Comparison of ENCODE assay signal across 22 mouse cellular contexts in genomic region chr3:133332280-133332679, GRCm38 (mm10). TPM values are rescaled to one million over a fixed set of nuclear protein-coding genes. Genes with fewer than 3 reads are reported as not detected.
A peak's percentile ranks its signal among the peaks of the same experiment; 100 is the strongest.
DNase-seq lines count a peak whose midpoint lies in the region; ATAC-seq and TF ChIP-seq lines count a peak whose summit lies in the region.
"Had no signal": no experiment of that assay in that cellular context is flagged by ENCODE, and none has a peak within 500 bp of the region (broad histone marks: within the 10 kb centered on the region; RNA-seq: fewer than 3 reads in every experiment).

No protein-coding gene starts in this region.

- no peak overlapping the region for H3K9ac ChIP-seq in intestine, postnatal 0 days (ENCODE audit: low read depth, low read length)
- H3K9ac ChIP-seq in kidney, embryonic 14.5 days (ENCODE audit: low read depth, low read length): no peak overlapping the region
- H3K9ac ChIP-seq in intestine, embryonic 15.5 days: no peak overlapping the region
- H3K9ac ChIP-seq: embryonic facial prominence, embryonic 15.5 days had no signal

- no peak overlapping the region for H3K27ac ChIP-seq in intestine, postnatal 0 days (ENCODE audit: low read depth, low read length)
- H3K27ac ChIP-seq in kidney, embryonic 14.5 days (ENCODE audit: low read depth, low read length): no peak overlapping the region
- H3K27ac ChIP-seq in intestine, embryonic 15.5 days: no peak overlapping the region
- H3K27ac ChIP-seq: embryonic facial prominence, embryonic 15.5 days; forebrain, embryonic 10.5 days; macrophage had no signal

- no peak for TF ChIP-seq CTCF in intestine, postnatal 0 days (IDR thresholded peaks at IDR 0.05; ENCODE audit: low read depth)

- 68% methylated on average over 5 of the region's 5 CpGs for WGBS in intestine, postnatal 0 days
- WGBS in kidney, embryonic 14.5 days: 95% methylated on average over 5 of the region's 5 CpGs
- 78% methylated on average over 5 of the region's 5 CpGs for WGBS in intestine, embryonic 15.5 days

- DNase-seq in 416B (ENCODE audit: low read depth): peak; percentile 28
- no peak for DNase-seq in right cerebral cortex, postnatal 14 days
- DNase-seq: adrenal gland, postnatal 25 days; cerebellum, adult 9-11 months; embryo, embryonic 11 days; gastrocnemius, postnatal 36 days; heart, postnatal 36 days; kidney, adult 9 months; kidney, postnatal 4 days; liver; lung, adult 2 months had no signal

- no peaks in the 10 kb centered on the region for H3K27me3 ChIP-seq in intestine, postnatal 0 days (replicated peaks; ENCODE audit: control insufficient read depth, insufficient read depth, low read length)
- no peaks in the 10 kb centered on the region for H3K27me3 ChIP-seq in kidney, embryonic 14.5 days (ENCODE audit: control insufficient read depth, insufficient read depth, low read length)
- H3K27me3 ChIP-seq in intestine, embryonic 15.5 days (replicated peaks): no peaks in the 10 kb centered on the region
- H3K27me3 ChIP-seq: embryonic facial prominence, embryonic 15.5 days had no signal

- no peak overlapping the region for H3K4me2 ChIP-seq in intestine, postnatal 0 days (replicated peaks; ENCODE audit: low read depth)
- H3K4me2 ChIP-seq in kidney, embryonic 14.5 days (replicated peaks; ENCODE audit: low read depth, low read length): no peak overlapping the region
- H3K4me2 ChIP-seq in intestine, embryonic 15.5 days (replicated peaks): no peak overlapping the region
- H3K4me2 ChIP-seq: embryonic facial prominence, embryonic 15.5 days; heart, embryonic 11.5 days had no signal

- H3K4me3 ChIP-seq in intestine, postnatal 0 days (ENCODE audit: low read depth, low read length): no peak overlapping the region
- no peak overlapping the region for H3K4me3 ChIP-seq in kidney, embryonic 14.5 days (ENCODE audit: low read length)
- H3K4me3 ChIP-seq in intestine, embryonic 15.5 days (replicated peaks): no peak overlapping the region
- H3K4me3 ChIP-seq: embryonic facial prominence, embryonic 15.5 days; forebrain, embryonic 10.5 days had no signal

- peak; percentile 95 for ATAC-seq in CD4-positive, CD25-positive, alpha-beta regulatory T cell, adult 4 months
- peak; percentile 53 to 63 for ATAC-seq in hematopoietic stem cell, adult 5-6 weeks (replicated peaks in 1 of 2; ENCODE audit: insufficient read depth in 1 of 2, low FRiP score in 2 of 2, low TSS enrichment in 1 of 2, low read depth in 1 of 2, poor library complexity in 2 of 2, severe bottlenecking in 2 of 2)
- peak; percentile 71 for ATAC-seq in neutrophil, adult 5-6 weeks (ENCODE audit: extremely low read depth, insufficient number of reproducible peaks, low FRiP score, poor library complexity, severe bottlenecking)
- no peak for ATAC-seq in intestine, postnatal 0 days
- ATAC-seq in kidney, embryonic 14.5 days (ENCODE audit: low FRiP score, low TSS enrichment): no peak
- ATAC-seq in intestine, embryonic 15.5 days: no peak
- ATAC-seq: hindbrain, embryonic 16.5 days had no signal

- H3K36me3 ChIP-seq in intestine, postnatal 0 days (ENCODE audit: control insufficient read depth, insufficient read depth): peaks cover 18% of the 10 kb centered on the region; the same call in 1 of the 2 replicates
- no peaks in the 10 kb centered on the region for H3K36me3 ChIP-seq in kidney, embryonic 14.5 days (ENCODE audit: control insufficient read depth, insufficient read depth, low read length)
- no peaks in the 10 kb centered on the region for H3K36me3 ChIP-seq in intestine, embryonic 15.5 days

- no peaks in the 10 kb centered on the region for H3K4me1 ChIP-seq in intestine, postnatal 0 days (replicated peaks; ENCODE audit: control insufficient read depth, insufficient read depth, low read length)
- no peaks in the 10 kb centered on the region for H3K4me1 ChIP-seq in kidney, embryonic 14.5 days (ENCODE audit: control insufficient read depth, insufficient read depth, low read length)
- H3K4me1 ChIP-seq in intestine, embryonic 15.5 days (replicated peaks): 0 out of 2 replicates have a peak, but pooled peaks cover 9% of the 10 kb centered on the region
- H3K4me1 ChIP-seq: forebrain, embryonic 10.5 days had no signal

- no peaks in the 10 kb centered on the region for H3K9me3 ChIP-seq in intestine, postnatal 0 days (ENCODE audit: control insufficient read depth)
- no peaks in the 10 kb centered on the region for H3K9me3 ChIP-seq in kidney, embryonic 14.5 days (ENCODE audit: control insufficient read depth, low read length)
- H3K9me3 ChIP-seq in intestine, embryonic 15.5 days: no peaks in the 10 kb centered on the region
- H3K9me3 ChIP-seq: embryonic facial prominence, embryonic 15.5 days; forebrain, embryonic 10.5 days had no signal

RNA-seq across cellular contexts. Expression of gene Ppa2, which starts 22.4 kb away (rescaled TPM):
- 10 to 100 TPM; 14.8 to 25.9 TPM for polyA plus RNA-seq in CD4-positive, CD25-positive, alpha-beta regulatory T cell, adult 4 months (2017; shearing (Covaris generic))
- 47.6 and 154 TPM in 2 replicates for total RNA-seq in hematopoietic stem cell, adult 5-6 weeks (2017)
- total RNA-seq in neutrophil, adult 5-6 weeks (2017): 28.4 and 30.0 TPM in 2 replicates
- polyA plus RNA-seq in intestine, postnatal 0 days (2015; fragmentation: Nextera tagmentation; extraction: Ambion mirVana): 111 and 115 TPM in 2 replicates
- polyA plus RNA-seq in kidney, embryonic 14.5 days (2014; fragmentation: Nextera tagmentation; extraction: Ambion mirVana): 96.9 and 101 TPM in 2 replicates
- polyA plus RNA-seq in intestine, embryonic 15.5 days (2015; fragmentation: Nextera tagmentation; extraction: Ambion mirVana): 132 and 135 TPM in 2 replicates

Comparison
In these comparisons a context has a peak if more than half of its experiments do, and no peak if none do; other contexts are left out.
1. ATAC-seq: peak in CD4-positive, CD25-positive, alpha-beta regulatory T cell, adult 4 months (single experiment), hematopoietic stem cell, adult 5-6 weeks (2 of 2) and neutrophil, adult 5-6 weeks (single experiment); none in intestine, postnatal 0 days (single experiment), kidney, embryonic 14.5 days (single experiment) and intestine, embryonic 15.5 days (single experiment).